Mouse (Mus musculus) liver, adult 2 months (tissue): ENCODE results near the gene Tenm3. TPM values are rescaled to one million over a fixed set of nuclear protein-coding genes. Genes with fewer than 3 reads are reported as not detected.

Source experiments
- DNase-seq: peaks from one replicate; pipeline ENCODE4 v3.0.0-alpha.2; 2011; ENCODE audit warnings: low read depth, low spot score; ENCODE audit errors: extremely low read depth
- H3K27ac ChIP-seq: fragments of 200-500 bp; replicated peaks from 2 replicates; pipeline ENCODE4 v1.5.1; 2012; ENCODE audit warnings: low read depth, mild to moderate bottlenecking, control low read depth, inconsistent platforms, low read length; ENCODE audit not compliant: insufficient read depth
- H3K27me3 ChIP-seq: fragments of 200-500 bp; 2 replicates; pipeline ENCODE4 v1.6.1; 2012; ENCODE audit warnings: mild to moderate bottlenecking, moderate library complexity, low read length, inconsistent platforms; ENCODE audit not compliant: control insufficient read depth, insufficient read depth
- H3K36me3 ChIP-seq: fragments of 200-500 bp; 2 replicates; pipeline ENCODE4 v1.6.1; 2012; ENCODE audit warnings: low read length, inconsistent platforms; ENCODE audit not compliant: control insufficient read depth, insufficient read depth
- H3K4me1 ChIP-seq: fragments of 200-500 bp; 2 replicates; pipeline ENCODE4 v1.6.1; 2011; ENCODE audit warnings: low read length; ENCODE audit not compliant: control insufficient read depth, insufficient read depth
- H3K4me3 ChIP-seq: fragments of 200-500 bp; 2 replicates; pipeline ENCODE4 v1.5.1; 2011; ENCODE audit warnings: low read depth, mild to moderate bottlenecking, control low read depth, low read length, moderate library complexity; ENCODE audit not compliant: insufficient read depth
- H3K79me2 ChIP-seq: fragments of 200-500 bp; 2 replicates; pipeline ENCODE4 v1.6.1; 2012; ENCODE audit warnings: inconsistent platforms, mild to moderate bottlenecking, low read length, moderate library complexity; ENCODE audit not compliant: control insufficient read depth, insufficient read depth
- H3K9ac ChIP-seq: fragments of 200-500 bp; 2 replicates; pipeline ENCODE4 v1.6.1; 2012; ENCODE audit warnings: low read depth, mild to moderate bottlenecking, control low read depth, inconsistent platforms, low read length
- CTCF ChIP-seq: fragments of 200-500 bp; IDR thresholded peaks from 2 replicates; pipeline ENCODE4 v1.5.1; 2011; ENCODE audit warnings: low read depth, low read length, control low read depth
- POLR2A ChIP-seq: fragments of 200-500 bp; IDR thresholded peaks from 2 replicates; pipeline ENCODE4 v1.6.1; 2011; ENCODE audit warnings: low read length, control low read depth; ENCODE audit not compliant: insufficient read depth; ENCODE audit errors: extremely low read depth
- WGBS: fragments of 180-500 bp; shearing (Covaris S2); methylation state at CpG from one replicate; pipeline ENCODE4 v1.1.7; 2018; 5-methylcytosine and 5-hydroxymethylcytosine counted together
- polyA plus RNA-seq: library from polyadenylated mRNA; depleted of rRNA; stranded (reverse); fragments of >200 nt; gene quantifications from 2 replicates; pipeline ENCODE4 v1.2.3, GENCODE M21; 2012
- total RNA-seq: library from RNA; depleted of rRNA; stranded (reverse); fragments of >200 nt; gene quantifications from 2 replicates; pipeline ENCODE4 v1.2.3, GENCODE M21; 2014

Tenm3 gene
- total and polyA plus RNA-seq, 2 experiments = 5.3 to 12.5 TPM

DNA sequence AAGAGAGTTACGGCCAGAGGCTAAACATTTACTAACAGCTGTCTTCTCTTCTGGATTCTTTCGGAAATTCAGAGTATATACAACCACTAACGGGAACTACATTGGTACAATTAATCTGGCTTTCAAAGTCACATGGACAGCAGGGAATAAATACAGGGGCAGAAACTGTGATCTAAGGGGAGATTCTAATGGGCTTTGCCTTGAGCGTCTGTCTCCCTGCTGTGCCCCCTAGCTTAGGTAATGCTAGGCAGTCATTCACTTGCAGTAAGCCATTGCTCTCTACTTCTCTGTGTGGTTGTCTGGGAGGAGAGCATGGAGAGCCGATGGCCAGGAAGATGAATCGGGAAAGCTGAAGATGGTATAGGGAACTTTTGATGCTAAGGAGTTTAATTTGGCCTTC is 264.0 kb downstream of the Tenm3 start:
- no peaks in the 10 kb centered on the region for H3K27me3 ChIP-seq
- TF ChIP-seq CTCF (no peak), POLR2A (no peak)
- DNase-seq = no peak
- WGBS = 72% methylated on average over 6 of the region's 6 CpGs
- no peaks in the 10 kb centered on the region for H3K4me1 ChIP-seq
- no peak overlapping the region for H3K9ac ChIP-seq
- H3K36me3 ChIP-seq = no peaks in the 10 kb centered on the region
- H3K27ac ChIP-seq = no peak overlapping the region
- no peak overlapping the region for H3K4me3 ChIP-seq
- no peaks in the 10 kb centered on the region for H3K79me2 ChIP-seq

DNA sequence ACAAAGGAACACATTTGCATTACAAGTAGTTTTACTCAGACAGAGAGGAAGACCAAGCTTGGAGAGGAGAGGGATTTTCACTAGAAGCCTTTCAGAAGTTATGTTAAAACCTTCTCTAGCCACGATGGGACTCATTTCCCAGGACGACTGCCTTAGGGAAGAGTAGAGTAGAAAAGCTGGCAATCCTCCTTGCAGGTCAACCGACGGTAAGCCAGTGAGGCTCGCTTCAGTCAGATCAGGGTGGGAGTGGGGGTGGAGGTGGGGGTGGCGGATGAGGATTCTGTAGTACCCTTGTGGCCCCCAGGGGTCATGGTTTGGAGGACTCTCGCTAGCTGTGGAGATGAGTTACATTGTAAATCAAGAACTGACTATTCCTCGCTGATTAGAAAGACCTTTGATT is 264.6 kb downstream of the Tenm3 start:
- Histone ChIP-seq H3K36me3 (no peaks in the 10 kb centered on the region), H3K27ac (no peak overlapping the region), H3K79me2 (no peaks in the 10 kb centered on the region), H3K27me3 (no peaks in the 10 kb centered on the region), H3K9ac (no peak overlapping the region), H3K4me3 (no peak overlapping the region), H3K4me1 (no peaks in the 10 kb centered on the region)
- no peak for TF ChIP-seq CTCF
- TF ChIP-seq POLR2A = no peak
- 65% methylated on average over 8 of the region's 8 CpGs for WGBS
- DNase-seq = no peak

DNA sequence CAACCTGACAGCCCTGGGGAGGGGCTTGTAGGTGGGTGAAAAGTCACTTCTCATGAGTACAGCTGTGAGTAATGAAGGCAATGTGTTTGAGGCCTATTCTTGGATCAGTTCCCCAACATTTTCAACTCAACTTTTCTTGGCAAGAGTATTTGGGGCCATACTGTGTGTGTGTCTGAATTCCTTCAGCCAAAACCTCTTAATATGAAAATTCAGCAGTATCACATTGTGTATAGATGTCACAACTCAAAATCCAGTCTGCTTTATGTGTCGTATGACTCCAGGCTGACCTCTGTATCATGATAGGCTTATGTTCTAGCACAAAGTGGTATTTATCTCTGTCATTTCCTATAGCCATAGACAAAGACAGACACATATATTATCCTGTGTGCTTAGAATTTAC is 270.8 kb downstream of the Tenm3 start:
- TF ChIP-seq CTCF (no peak), POLR2A (no peak)
- 82% methylated on average over 1 of the region's 1 CpGs for WGBS

GRCm38 (mm10) chr8:48572345-48572744 is 271.4 kb downstream of the Tenm3 start:
- H3K27ac ChIP-seq = no peak overlapping the region
- WGBS = 99% methylated on average over 2 of the region's 2 CpGs
- H3K36me3 ChIP-seq = no peaks in the 10 kb centered on the region
- no peaks in the 10 kb centered on the region for H3K79me2 ChIP-seq
- DNase-seq = no peak
- no peak overlapping the region for H3K9ac ChIP-seq
- no peaks in the 10 kb centered on the region for H3K27me3 ChIP-seq
- no peak overlapping the region for H3K4me3 ChIP-seq
- no peak for TF ChIP-seq CTCF
- TF ChIP-seq POLR2A = no peak
- H3K4me1 ChIP-seq = no peaks in the 10 kb centered on the region

More for the DNA sequence above, 270.8 kb downstream of the Tenm3 start:
- Histone ChIP-seq H3K4me1 (no peaks in the 10 kb centered on the region), H3K36me3 (no peaks in the 10 kb centered on the region), H3K4me3 (no peak overlapping the region), H3K27me3 (no peaks in the 10 kb centered on the region), H3K79me2 (no peaks in the 10 kb centered on the region), H3K27ac (no peak overlapping the region), H3K9ac (no peak overlapping the region)
- DNase-seq = no peak

DNA sequence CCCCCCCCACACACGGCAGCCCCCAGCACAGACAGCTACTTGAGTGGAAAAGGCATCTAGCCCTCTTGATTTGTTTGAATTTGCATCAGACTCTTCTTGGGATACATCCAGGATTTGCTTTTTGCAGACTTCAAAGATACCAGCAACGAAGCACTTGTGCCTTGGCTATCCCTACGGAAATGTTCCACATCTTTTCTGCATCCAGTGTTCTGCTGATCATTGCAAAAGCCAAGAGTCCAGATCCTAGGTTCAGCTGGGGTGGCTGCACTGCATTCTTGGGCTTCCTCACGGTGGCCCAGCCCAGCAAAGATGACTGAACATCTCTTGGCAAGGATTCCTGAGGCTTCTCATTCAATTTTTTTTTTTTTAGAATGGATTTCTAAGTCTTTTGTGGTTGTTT is 275.1 kb downstream of the Tenm3 start:
- no peak for TF ChIP-seq POLR2A
- no peak for TF ChIP-seq CTCF
- Histone ChIP-seq H3K27me3 (no peaks in the 10 kb centered on the region), H3K27ac (no peak overlapping the region), H3K36me3 (no peaks in the 10 kb centered on the region), H3K4me3 (no peak overlapping the region), H3K79me2 (no peaks in the 10 kb centered on the region), H3K9ac (no peak overlapping the region), H3K4me1 (no peaks in the 10 kb centered on the region)
- WGBS = 74% methylated on average over 4 of the region's 4 CpGs
- no peak for DNase-seq

GRCm38 (mm10) chr8:48567929-48568607 is 275.7 kb downstream of the Tenm3 start:
- Histone ChIP-seq H3K4me1 (no peaks in the 10 kb centered on the region), H3K79me2 (no peaks in the 10 kb centered on the region), H3K27ac (no peak overlapping the region), H3K36me3 (no peaks in the 10 kb centered on the region), H3K4me3 (no peak overlapping the region), H3K27me3 (no peaks in the 10 kb centered on the region), H3K9ac (no peak overlapping the region)
- TF ChIP-seq CTCF = no peak
- TF ChIP-seq POLR2A = no peak
- WGBS = 80% methylated on average over 10 of the region's 10 CpGs
- DNase-seq = no peak
